Mouse (Mus musculus): ENCODE data around the gene Rasgrp2.

Gene Rasgrp2

GRCm38 (mm10) chr19:6383470-6383869 is 15.7 kb upstream of the Rasgrp2 start:
- DNase-seq = no peak

GRCm38 (mm10) chr19:6384128-6384527 is 15.0 kb upstream of the Rasgrp2 start, which contains the start of gene Pygm:
TSS of gene Pygm (plus strand) at chr19:6384399.
- DNase-seq = no peak

- DNase-seq = no peak
Observed at GRCm38 (mm10) chr19:6384954-6385353, 14.2 kb upstream of the Rasgrp2 start.

- no peak for DNase-seq
Observed at GRCm38 (mm10) chr19:6385419-6385818, 13.7 kb upstream of the Rasgrp2 start.

- no peak for DNase-seq
Observed at GRCm38 (mm10) chr19:6385821-6386220, 13.3 kb upstream of the Rasgrp2 start.

- no peak for DNase-seq
Observed at GRCm38 (mm10) chr19:6386234-6386633, 12.9 kb upstream of the Rasgrp2 start.

GRCm38 (mm10) chr19:6388006-6388405 is 11.1 kb upstream of the Rasgrp2 start:
- DNase-seq = no peak

GRCm38 (mm10) chr19:6389803-6390202 is 9.3 kb upstream of the Rasgrp2 start:
- peak; percentile 80 for DNase-seq

- DNase-seq = no peak
Observed at GRCm38 (mm10) chr19:6390251-6390650, 8.9 kb upstream of the Rasgrp2 start.

- DNase-seq = peak; percentile 47
Observed at GRCm38 (mm10) chr19:6392743-6393393, 6.3 kb upstream of the Rasgrp2 start.

- DNase-seq = no peak
Observed at GRCm38 (mm10) chr19:6393637-6394036, 5.5 kb upstream of the Rasgrp2 start.

- no peak for DNase-seq
Observed at GRCm38 (mm10) chr19:6396237-6396636, 2.9 kb upstream of the Rasgrp2 start.

GRCm38 (mm10) chr19:6397582-6398249 is 1.4 kb upstream of the Rasgrp2 start:
- DNase-seq = peak; percentile 49

GRCm38 (mm10) chr19:6398447-6399284 is 474 bp upstream of the Rasgrp2 start:
- DNase-seq = peak; percentile 96

- DNase-seq = peak; percentile 75
Observed at GRCm38 (mm10) chr19:6400096-6401086, 1.3 kb downstream of the Rasgrp2 start.

GRCm38 (mm10) chr19:6401131-6401815 is 2.1 kb downstream of the Rasgrp2 start:
- peak; percentile 92 for DNase-seq

GRCm38 (mm10) chr19:6401951-6402350 is 2.8 kb downstream of the Rasgrp2 start:
- no peak for DNase-seq

GRCm38 (mm10) chr19:6403869-6404268 is 4.7 kb downstream of the Rasgrp2 start:
- DNase-seq = no peak

GRCm38 (mm10) chr19:6405433-6405832 is 6.3 kb downstream of the Rasgrp2 start:
- no peak for DNase-seq

- no peak for DNase-seq
Observed at GRCm38 (mm10) chr19:6407109-6407508, 8.0 kb downstream of the Rasgrp2 start.

GRCm38 (mm10) chr19:6407816-6408510 is 8.8 kb downstream of the Rasgrp2 start:
- DNase-seq = no peak

Measured in thymus, postnatal 14 days (tissue).